Mouse (Mus musculus): Measurements from ENCODE around the gene Olfr1260.

The Olfr1260 gene

GRCm38 (mm10) chr2:89974184-89974583, at the start of gene Olfr1260:
Olfr1260 (plus strand) TSS chr2:89974340.
- DNase-seq, result no peak

- no peak for DNase-seq
Observed at GRCm38 (mm10) chr2:89927009-89927408, 47.1 kb upstream of the Olfr1260 start, which contains the start of gene Olfr1258. Olfr1258 (plus strand) TSS chr2:89927309.

GRCm38 (mm10) chr2:89948564-89948963, 25.6 kb upstream of the Olfr1260 start, which contains the start of gene Olfr1259:
Olfr1259 (minus strand) TSS chr2:89948664.
- DNase-seq, result no peak

GRCm38 (mm10) chr2:89977709-89978108, 3.6 kb downstream of the Olfr1260 start:
- no peak for DNase-seq

- DNase-seq, result no peak
Observed at GRCm38 (mm10) chr2:89990921-89991320, 16.8 kb downstream of the Olfr1260 start, which contains the start of gene Olfr1261. Olfr1261 (plus strand) TSS chr2:89991221.

- DNase-seq, result no peak
Observed at GRCm38 (mm10) chr2:89999845-90000244, 25.7 kb downstream of the Olfr1260 start, which contains the start of gene Olfr1262. Olfr1262 (plus strand) TSS chr2:90000145.

GRCm38 (mm10) chr2:90011831-90012230, 37.7 kb downstream of the Olfr1260 start, which contains the start of gene Olfr1263:
Olfr1263 (plus strand) TSS chr2:90012131.
- no peak for DNase-seq

GRCm38 (mm10) chr2:90025477-90025876, 51.3 kb downstream of the Olfr1260 start, which contains the start of gene Olfr1264:
Olfr1264 (minus strand) TSS chr2:90025577.
- DNase-seq, result no peak
